Mouse (Mus musculus): ENCODE results near the gene Prmt1.

DNA sequence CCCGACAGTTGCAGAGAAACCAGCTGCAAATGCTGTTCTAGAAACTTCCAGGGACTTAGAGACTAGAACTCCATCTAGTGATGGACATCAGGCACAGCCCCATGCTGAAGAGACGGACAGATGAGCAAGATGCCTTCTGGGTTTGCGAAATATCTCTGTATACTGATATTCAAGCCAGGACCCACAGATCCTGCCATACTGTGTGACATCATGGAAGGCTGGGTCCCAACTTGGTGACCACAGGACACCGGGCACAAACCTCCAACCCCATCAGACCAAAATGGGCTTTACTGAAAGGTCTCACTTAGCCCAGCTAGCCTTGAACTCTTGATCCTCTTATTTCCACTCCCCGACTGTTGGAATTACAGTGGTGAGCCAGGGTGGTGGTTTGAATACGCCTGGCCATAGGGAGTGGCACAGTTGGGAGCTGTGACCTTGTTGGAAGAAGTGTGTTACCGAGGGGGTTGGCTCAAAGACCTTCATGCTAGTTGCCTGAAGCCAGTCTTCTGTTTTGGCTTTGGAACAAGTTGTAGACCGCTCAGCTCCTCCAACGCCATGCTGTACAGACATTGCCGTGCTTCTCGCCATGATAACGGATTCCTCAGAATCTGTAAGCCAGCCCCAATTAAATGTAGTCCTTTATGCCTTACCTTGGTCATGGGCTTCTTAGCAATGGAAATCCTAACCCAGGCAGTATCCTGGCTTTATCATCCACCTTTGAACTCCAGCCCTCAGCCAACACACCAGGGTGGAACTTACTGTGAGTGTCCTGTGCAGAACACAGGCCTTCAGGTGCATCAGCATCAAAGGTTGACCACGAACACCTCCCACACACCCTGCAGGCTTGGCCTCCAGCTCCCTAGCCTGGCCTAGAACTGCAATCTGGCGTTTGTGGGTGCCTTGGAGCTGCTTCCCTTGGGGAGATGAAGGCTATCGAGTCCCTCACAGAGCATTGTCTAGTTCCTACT is 38.2 kb upstream of the Prmt1 start:
- TF ChIP-seq CTCF (IDR thresholded peaks at IDR 0.05; ENCODE audit: low read depth) (no peak), EP300 (IDR thresholded peaks at IDR 0.05; ENCODE audit: low read depth) (no peak)

Data from liver, embryonic 14.5 days (tissue).